12 mouse cellular contexts compared by ENCODE assay signal in genomic region chr4:125644581-125645568, GRCm38 (mm10).
DNase-seq lines count a peak whose midpoint lies in the region; ATAC-seq lines count a peak whose summit lies in the region.
"Had no signal": no experiment of that assay in that cellular context is flagged by ENCODE, and none has a peak within 500 bp of the region (broad histone marks: within the 10 kb centered on the region; RNA-seq: fewer than 3 reads in every experiment).

No protein-coding gene starts in this region.

- H3K9me3 ChIP-seq in forebrain, embryonic 15.5 days: no peaks in the 10 kb centered on the region
- H3K9me3 ChIP-seq in forebrain, embryonic 12.5 days: no peaks in the 10 kb centered on the region
- no peaks in the 10 kb centered on the region for H3K9me3 ChIP-seq in limb, embryonic 10.5 days (replicated peaks)
- H3K9me3 ChIP-seq: liver, embryonic 13.5 days; midbrain, embryonic 12.5 days had no signal

- no peak overlapping the region for H3K27ac ChIP-seq in forebrain, embryonic 15.5 days (replicated peaks)
- no peak overlapping the region for H3K27ac ChIP-seq in forebrain, embryonic 12.5 days
- H3K27ac ChIP-seq in limb, embryonic 10.5 days: no peak overlapping the region
- H3K27ac ChIP-seq: liver, embryonic 13.5 days; midbrain, embryonic 12.5 days had no signal

- peaks cover 4% of the 10 kb centered on the region; the same call in 1 of the 2 replicates for H3K27me3 ChIP-seq in forebrain, embryonic 15.5 days
- peaks cover 18% of the 10 kb centered on the region for H3K27me3 ChIP-seq in forebrain, embryonic 12.5 days
- peaks cover 17% of the 10 kb centered on the region; the same call in 1 of the 2 replicates for H3K27me3 ChIP-seq in limb, embryonic 10.5 days (ENCODE audit: low read depth, poor library complexity, severe bottlenecking)
- H3K27me3 ChIP-seq: liver, embryonic 13.5 days had no signal

- peak; percentile 22 for DNase-seq in brain, embryonic 18.5 days (ENCODE audit: low read depth, low spot score)
- peak; percentile 80 for DNase-seq in layer of hippocampus, adult 11-12 months (ENCODE audit: low spot score)
- DNase-seq in left cerebral cortex, postnatal 25 days (ENCODE audit: low spot score in 2 of 2): peak; percentile 19 to 52
- no peak for DNase-seq in limb, embryonic 10.5 days (ENCODE audit: low spot score)
- DNase-seq in lung, postnatal 36 days: no peak
- DNase-seq in gastrocnemius, adult 18-20 months (ENCODE audit: low spot score): no peak
- DNase-seq: kidney, adult 9 months; liver, embryonic 13.5 days; thymus, postnatal 14 days had no signal

- intact Hi-C loops in left cerebral cortex, postnatal 25 days (cut with DNase I): no loop called here

- no peak overlapping the region for H3K9ac ChIP-seq in forebrain, embryonic 15.5 days (replicated peaks)
- H3K9ac ChIP-seq in forebrain, embryonic 12.5 days: no peak overlapping the region
- H3K9ac ChIP-seq: liver, embryonic 13.5 days; midbrain, embryonic 12.5 days had no signal

- H3K4me1 ChIP-seq in forebrain, embryonic 15.5 days: peaks cover 16% of the 10 kb centered on the region
- peaks cover 10% of the 10 kb centered on the region for H3K4me1 ChIP-seq in forebrain, embryonic 12.5 days
- H3K4me1 ChIP-seq in limb, embryonic 10.5 days: no peaks in the 10 kb centered on the region
- H3K4me1 ChIP-seq: liver, embryonic 13.5 days had no signal

- no peaks in the 10 kb centered on the region; the same call in 1 of the 2 replicates for H3K36me3 ChIP-seq in forebrain, embryonic 15.5 days
- no peaks in the 10 kb centered on the region for H3K36me3 ChIP-seq in forebrain, embryonic 12.5 days (replicated peaks)
- H3K36me3 ChIP-seq in limb, embryonic 10.5 days: no peaks in the 10 kb centered on the region
- H3K36me3 ChIP-seq: liver, embryonic 13.5 days; midbrain, embryonic 12.5 days had no signal

- peak; percentile 63 for ATAC-seq in forebrain, embryonic 15.5 days (replicated peaks)
- ATAC-seq in forebrain, embryonic 12.5 days (ENCODE audit: low FRiP score): no peak

- peak overlapping the region; percentile 11; the same call in 1 of the 2 replicates for H3K4me2 ChIP-seq in forebrain, embryonic 15.5 days (replicated peaks)
- H3K4me2 ChIP-seq in forebrain, embryonic 12.5 days: no peak overlapping the region
- H3K4me2 ChIP-seq: liver, embryonic 13.5 days; midbrain, embryonic 12.5 days had no signal

- 28% methylated on average over 23 of the region's 23 CpGs for WGBS in forebrain, embryonic 15.5 days
- 55% methylated on average over 23 of the region's 23 CpGs for WGBS in forebrain, embryonic 12.5 days
- 84% methylated on average over 23 of the region's 23 CpGs for WGBS in limb, embryonic 10.5 days

- no peak overlapping the region for H3K4me3 ChIP-seq in forebrain, embryonic 15.5 days
- no peak overlapping the region for H3K4me3 ChIP-seq in forebrain, embryonic 12.5 days (replicated peaks)
- H3K4me3 ChIP-seq in limb, embryonic 10.5 days: no peak overlapping the region
- H3K4me3 ChIP-seq: liver, embryonic 13.5 days; midbrain, embryonic 12.5 days had no signal

Comparison
In these comparisons a context has a peak if more than half of its experiments do, and no peak if none do; other contexts are left out.
1. DNase-seq: peak in brain, embryonic 18.5 days (single experiment), layer of hippocampus, adult 11-12 months (single experiment) and left cerebral cortex, postnatal 25 days (2 of 2); none in limb, embryonic 10.5 days (single experiment), lung, postnatal 36 days (single experiment) and gastrocnemius, adult 18-20 months (single experiment).